ENCODE assay signal across 26 mouse cellular contexts in genomic region chr6:81618018-81618417, GRCm38 (mm10).
A peak's percentile ranks its signal among the peaks of the same experiment; 100 is the strongest.
DNase-seq lines count a peak whose midpoint lies in the region; ATAC-seq lines count a peak whose summit lies in the region.
"Had no signal": no experiment of that assay in that cellular context is flagged by ENCODE, and none has a peak within 500 bp of the region (broad histone marks: within the 10 kb centered on the region; RNA-seq: fewer than 3 reads in every experiment).

No protein-coding gene starts in this region.

- no peaks in the 10 kb centered on the region for H3K27me3 ChIP-seq in forebrain, embryonic 10.5 days (ENCODE audit: poor library complexity, severe bottlenecking)
- H3K27me3 ChIP-seq: embryonic facial prominence, embryonic 13.5 days; forebrain, embryonic 13.5 days had no signal

- peak; percentile 63; the same call in 1 of the 2 replicates for ATAC-seq in common myeloid progenitor, adult 5-6 weeks (replicated peaks; ENCODE audit: low read depth, poor library complexity, severe bottlenecking)
- ATAC-seq in megakaryocyte, adult 5-6 weeks (ENCODE audit: poor library complexity, severe bottlenecking): peak; percentile 95
- ATAC-seq: forebrain, embryonic 13.5 days; forebrain, embryonic 16.5 days; hindbrain, postnatal 0 days; inflammation-experienced regulatory T-cells, adult 6 months had no signal

- H3K36me3 ChIP-seq in forebrain, embryonic 10.5 days (replicated peaks): no peaks in the 10 kb centered on the region
- H3K36me3 ChIP-seq: embryonic facial prominence, embryonic 10.5 days; embryonic facial prominence, embryonic 13.5 days had no signal

- peak; percentile 26 for DNase-seq in A20 (ENCODE audit: low read depth, low spot score)
- DNase-seq in urinary bladder, postnatal 36 days (ENCODE audit: low spot score in 2 of 2): no peak
- no peak for DNase-seq in urinary bladder, postnatal 14 days (ENCODE audit: low spot score)
- DNase-seq in forebrain, embryonic 10.5 days (ENCODE audit: extremely low spot score, low spot score): no peak
- DNase-seq: adrenal gland, adult 2 months; adrenal gland, postnatal 14 days; B cell, adult 2 months; cerebellum, adult 11 months; cerebellum, adult 2 months; cerebellum, adult 9-11 months; cerebellum, postnatal 25 days; embryo, embryonic 11 days; gastrocnemius, postnatal 10 days; gastrocnemius, postnatal 36 days; heart, adult 11 months; heart, postnatal 36 days had no signal

- no peaks in the 10 kb centered on the region for H3K4me1 ChIP-seq in forebrain, embryonic 10.5 days
- H3K4me1 ChIP-seq: embryonic facial prominence, embryonic 10.5 days; embryonic facial prominence, embryonic 13.5 days; forebrain, embryonic 13.5 days had no signal

- no peaks in the 10 kb centered on the region for H3K9me3 ChIP-seq in forebrain, embryonic 10.5 days
- H3K9me3 ChIP-seq: embryonic facial prominence, embryonic 10.5 days; embryonic facial prominence, embryonic 13.5 days; forebrain, embryonic 13.5 days had no signal

- H3K4me3 ChIP-seq in forebrain, embryonic 10.5 days: no peak overlapping the region
- H3K4me3 ChIP-seq: embryonic facial prominence, embryonic 10.5 days; embryonic facial prominence, embryonic 13.5 days; erythroblast, embryonic 14.5 days; forebrain, embryonic 13.5 days had no signal

- WGBS in forebrain, embryonic 10.5 days: 71% methylated on average over 2 of the region's 2 CpGs

- H3K27ac ChIP-seq in forebrain, embryonic 10.5 days: no peak overlapping the region
- H3K27ac ChIP-seq: embryonic facial prominence, embryonic 10.5 days; embryonic facial prominence, embryonic 13.5 days; forebrain, embryonic 13.5 days; hindbrain, embryonic 14.5 days; hindbrain, postnatal 0 days had no signal
